Mouse (Mus musculus) right cerebral cortex, adult 2 months (tissue): ENCODE measurements at regions not wholly inside any gene's neighbourhood (a gene's known extent, or its start where the extent isn't known, plus 50 kb on each side); places are given as distances from the start of the nearest gene placed in this dataset.

Experiments
- DNase-seq, 2 experiments: peaks; one replicate each; pipeline ENCODE4 v3.0.0; 2021 to 2022; ENCODE audit warnings: low spot score in 2 of 2

GRCm38 (mm10) chr2:142964340-142964739, 63.0 kb upstream of the Kif16b start:
- DNase-seq: no peak

GRCm38 (mm10) chr2:142967250-142967649, 65.9 kb upstream of the Kif16b start:
- DNase-seq: peak; percentile 76 to 78

GRCm38 (mm10) chr2:142980771-142981170, 79.4 kb upstream of the Kif16b start:
- no peak for DNase-seq

- DNase-seq: no peak
These were observed 74.1 kb upstream of the Snrpb2 start for GRCm38 (mm10) chr2:142988691-142989090.

GRCm38 (mm10) chr2:142996088-142996487, 66.8 kb upstream of the Snrpb2 start:
- no peak for DNase-seq

GRCm38 (mm10) chr2:143002874-143003273, 60.0 kb upstream of the Snrpb2 start:
- DNase-seq: no peak

DNA sequence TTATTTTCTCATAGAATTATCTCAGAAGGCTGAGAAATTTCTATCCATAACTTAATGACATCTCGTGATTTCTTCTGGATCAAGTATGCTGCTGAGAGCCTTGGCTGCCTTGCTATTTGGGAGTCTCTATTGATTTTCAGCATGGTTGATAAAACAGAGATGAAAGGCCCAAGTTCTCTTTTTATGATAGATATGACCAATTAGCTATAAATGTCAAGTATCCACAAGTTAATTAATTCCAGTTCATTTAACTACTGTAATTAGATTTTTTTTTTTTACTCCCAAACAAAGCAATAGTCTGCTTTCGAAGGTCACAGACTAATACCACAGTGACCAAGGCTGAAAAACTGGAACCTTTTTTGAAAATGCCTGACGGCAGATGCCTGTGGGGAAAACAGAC, 59.5 kb upstream of the Snrpb2 start:
- DNase-seq: no peak

DNA sequence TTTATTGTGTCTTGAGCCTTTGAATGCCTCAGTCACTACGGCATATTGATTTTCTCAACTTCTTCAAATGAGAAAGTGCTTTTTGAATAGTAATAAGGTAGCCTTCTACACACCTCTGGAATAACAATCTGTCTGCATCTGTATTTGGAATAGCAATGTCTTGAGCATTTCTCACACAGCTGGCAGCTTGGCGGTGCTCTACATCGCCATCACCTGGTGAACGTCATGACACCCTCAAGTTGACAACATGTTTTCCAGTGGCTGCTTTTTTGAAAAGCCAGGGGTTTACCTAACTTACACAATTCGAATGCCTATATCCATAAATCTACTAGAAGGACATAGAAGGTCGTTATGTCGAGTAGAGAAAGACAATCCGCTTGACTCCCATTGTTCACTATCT, 51.5 kb upstream of the Snrpb2 start:
- DNase-seq: no peak
